Mouse (Mus musculus) forebrain, embryonic 15.5 days (tissue): ENCODE measurements around the gene Cetn4. TPM values are rescaled to one million over a fixed set of nuclear protein-coding genes. Genes with fewer than 3 reads are reported as not detected.

Experiments
- ATAC-seq: fragments of 200-750 bp; cut with Nextera tagmentation; replicated peaks from 2 replicates; pipeline ENCODE4 v1.8.0; 2017; ENCODE audit warnings: mild to moderate bottlenecking, moderate TSS enrichment, moderate library complexity
- H3K27ac ChIP-seq: fragments of 300-500 bp; sonication (generic); replicated peaks from 2 replicates; pipeline ENCODE4 v1.5.1; 2015; ENCODE audit warnings: mild to moderate bottlenecking, inconsistent platforms
- H3K27me3 ChIP-seq: fragments of 300-500 bp; sonication (generic); 2 replicates; pipeline ENCODE4 v1.6.1; 2015; ENCODE audit warnings: inconsistent platforms
- H3K36me3 ChIP-seq: fragments of 300-500 bp; sonication (generic); 2 replicates; pipeline ENCODE4 v1.6.1; 2015; ENCODE audit warnings: mild to moderate bottlenecking, inconsistent platforms
- H3K4me1 ChIP-seq: fragments of 300-500 bp; sonication (generic); 2 replicates; pipeline ENCODE4 v1.6.1; 2015; ENCODE audit warnings: inconsistent platforms
- H3K4me2 ChIP-seq: fragments of 300-500 bp; sonication (generic); replicated peaks from 2 replicates; pipeline ENCODE4 v1.6.1; 2015; ENCODE audit warnings: mild to moderate bottlenecking, inconsistent platforms
- H3K4me3 ChIP-seq: fragments of 300-500 bp; sonication (generic); 2 replicates; pipeline ENCODE4 v1.5.1; 2015; ENCODE audit warnings: mild to moderate bottlenecking, inconsistent platforms
- H3K9ac ChIP-seq: fragments of 300-500 bp; sonication (generic); replicated peaks from 2 replicates; pipeline ENCODE4 v1.6.1; 2015; ENCODE audit warnings: mild to moderate bottlenecking, inconsistent platforms
- H3K9me3 ChIP-seq: fragments of 300-500 bp; sonication (generic); 2 replicates; pipeline ENCODE4 v1.6.1; 2016; ENCODE audit warnings: inconsistent platforms
- WGBS: fragments of 180-500 bp; shearing (Covaris S2); methylation state at CpG from one replicate; pipeline ENCODE4 v1.1.7; 2015; ENCODE audit warnings: mixed read lengths; 5-methylcytosine and 5-hydroxymethylcytosine counted together
- polyA plus RNA-seq: library from polyadenylated mRNA; unstranded; fragments of >200 nt; fragmentation: Nextera tagmentation; extraction: Ambion mirVana; gene quantifications from 2 replicates; pipeline ENCODE4 v1.2.1, GENCODE M21; 2015

Cetn4 gene
- polyA plus RNA-seq, 1 experiment from 2014 or later = 2.1 TPM

GRCm38 (mm10) chr3:37329963-37330362 is 17.5 kb upstream of the Cetn4 start:
- Histone ChIP-seq H3K4me3 (no peak overlapping the region), H3K27me3 (no peaks in the 10 kb centered on the region), H3K27ac (no peak overlapping the region), H3K9me3 (no peaks in the 10 kb centered on the region), H3K4me1 (no peaks in the 10 kb centered on the region), H3K4me2 (no peak overlapping the region), H3K36me3 (no peaks in the 10 kb centered on the region), H3K9ac (no peak overlapping the region)
- ATAC-seq = no peak
- 87% methylated on average over 1 of the region's 1 CpGs for WGBS

DNA sequence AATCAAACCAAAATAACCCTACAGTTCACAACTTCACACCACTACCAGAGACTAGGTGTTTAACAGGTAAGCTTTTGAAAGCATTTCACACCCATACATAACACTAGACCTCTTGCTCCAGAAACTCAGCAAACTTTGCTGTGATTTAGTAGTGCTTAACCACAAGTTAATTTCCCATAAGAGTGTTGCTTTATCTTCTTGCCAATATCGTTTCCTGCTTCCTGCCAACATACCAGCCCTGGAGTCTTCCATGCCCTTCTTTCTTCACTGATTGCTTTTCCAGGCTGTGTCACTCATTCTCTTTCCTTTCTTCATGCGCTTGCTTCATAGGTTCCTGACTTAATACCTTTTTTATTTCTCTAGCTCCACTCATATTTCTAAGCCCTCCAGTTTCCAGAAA is 16.0 kb upstream of the Cetn4 start:
- Histone ChIP-seq H3K9me3 (no peaks in the 10 kb centered on the region), H3K4me1 (no peaks in the 10 kb centered on the region), H3K9ac (no peak overlapping the region), H3K27ac (no peak overlapping the region), H3K36me3 (no peaks in the 10 kb centered on the region), H3K27me3 (no peaks in the 10 kb centered on the region), H3K4me2 (no peak overlapping the region), H3K4me3 (no peak overlapping the region)
- ATAC-seq = no peak
- WGBS = 84% methylated on average over 2 of the region's 2 CpGs

GRCm38 (mm10) chr3:37326627-37327026 is 14.1 kb upstream of the Cetn4 start:
- Histone ChIP-seq H3K9ac (no peak overlapping the region), H3K4me3 (no peak overlapping the region), H3K27ac (no peak overlapping the region), H3K9me3 (no peaks in the 10 kb centered on the region), H3K4me2 (no peak overlapping the region), H3K27me3 (no peaks in the 10 kb centered on the region), H3K4me1 (no peaks in the 10 kb centered on the region), H3K36me3 (no peaks in the 10 kb centered on the region)
- WGBS = 88% methylated on average over 3 of the region's 3 CpGs
- ATAC-seq = no peak

- ATAC-seq = no peak
- Histone ChIP-seq H3K9ac (no peak overlapping the region), H3K27me3 (no peaks in the 10 kb centered on the region), H3K36me3 (no peaks in the 10 kb centered on the region), H3K4me1 (no peaks in the 10 kb centered on the region), H3K9me3 (no peaks in the 10 kb centered on the region), H3K4me2 (no peak overlapping the region), H3K27ac (no peak overlapping the region), H3K4me3 (no peak overlapping the region)
- 90% methylated on average over 5 of the region's 5 CpGs for WGBS
These were observed 13.0 kb upstream of the Cetn4 start for GRCm38 (mm10) chr3:37325317-37326112.

- WGBS = 48% methylated on average over 3 of the region's 3 CpGs
- no peak overlapping the region for H3K4me2 ChIP-seq
- H3K4me3 ChIP-seq = no peak overlapping the region
- no peak for ATAC-seq
- no peak overlapping the region for H3K9ac ChIP-seq
- H3K27ac ChIP-seq = no peak overlapping the region
- 0 out of 2 replicates have a peak, but pooled peaks cover 2% of the 10 kb centered on the region for H3K36me3 ChIP-seq
- no peaks in the 10 kb centered on the region for H3K9me3 ChIP-seq
- no peaks in the 10 kb centered on the region for H3K4me1 ChIP-seq
- no peaks in the 10 kb centered on the region for H3K27me3 ChIP-seq
These were observed 11.8 kb upstream of the Cetn4 start for GRCm38 (mm10) chr3:37324310-37324709.

DNA sequence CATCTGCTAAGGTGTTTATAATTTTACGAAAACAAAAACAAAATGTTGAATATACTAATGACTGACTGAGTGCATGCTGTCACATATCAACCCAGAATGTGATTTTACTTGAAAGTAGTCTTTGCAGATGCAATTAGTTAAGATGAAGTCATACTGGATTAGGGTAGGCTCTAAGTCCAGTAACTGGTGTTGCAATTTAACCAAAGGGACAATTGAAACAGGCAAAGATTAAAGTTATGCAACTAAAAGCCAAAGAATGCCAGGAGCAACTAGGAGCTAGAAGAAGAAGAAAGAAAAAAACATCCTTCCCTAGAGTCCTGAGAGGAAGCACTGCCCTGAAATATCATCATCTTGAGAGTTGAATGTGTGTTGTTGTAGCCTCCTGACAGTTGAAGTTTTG is 3.7 kb upstream of the Cetn4 start:
- no peaks in the 10 kb centered on the region for H3K27me3 ChIP-seq
- 0 out of 2 replicates have a peak, but pooled peaks cover 2% of the 10 kb centered on the region for H3K36me3 ChIP-seq
- peaks cover 9% of the 10 kb centered on the region for H3K4me1 ChIP-seq
- 100% methylated on average over 1 of the region's 1 CpGs for WGBS
- no peaks in the 10 kb centered on the region for H3K9me3 ChIP-seq
- H3K9ac ChIP-seq = no peak overlapping the region
- no peak for ATAC-seq
- no peak overlapping the region for H3K4me2 ChIP-seq
- H3K27ac ChIP-seq = no peak overlapping the region
- no peak overlapping the region for H3K4me3 ChIP-seq

GRCm38 (mm10) chr3:37313371-37313770 is 863 bp upstream of the Cetn4 start:
- H3K9me3 ChIP-seq = no peaks in the 10 kb centered on the region
- 34% methylated on average over 1 of the region's 1 CpGs for WGBS
- no peaks in the 10 kb centered on the region for H3K36me3 ChIP-seq
- peak overlapping the region; percentile 55; the same call in 1 of the 2 replicates for H3K4me2 ChIP-seq
- no peak overlapping the region for H3K9ac ChIP-seq
- H3K27ac ChIP-seq = no peak overlapping the region
- H3K4me3 ChIP-seq = peak overlapping the region; percentile 66
- H3K27me3 ChIP-seq = no peaks in the 10 kb centered on the region
- peaks cover 9% of the 10 kb centered on the region for H3K4me1 ChIP-seq
- ATAC-seq = no peak

DNA sequence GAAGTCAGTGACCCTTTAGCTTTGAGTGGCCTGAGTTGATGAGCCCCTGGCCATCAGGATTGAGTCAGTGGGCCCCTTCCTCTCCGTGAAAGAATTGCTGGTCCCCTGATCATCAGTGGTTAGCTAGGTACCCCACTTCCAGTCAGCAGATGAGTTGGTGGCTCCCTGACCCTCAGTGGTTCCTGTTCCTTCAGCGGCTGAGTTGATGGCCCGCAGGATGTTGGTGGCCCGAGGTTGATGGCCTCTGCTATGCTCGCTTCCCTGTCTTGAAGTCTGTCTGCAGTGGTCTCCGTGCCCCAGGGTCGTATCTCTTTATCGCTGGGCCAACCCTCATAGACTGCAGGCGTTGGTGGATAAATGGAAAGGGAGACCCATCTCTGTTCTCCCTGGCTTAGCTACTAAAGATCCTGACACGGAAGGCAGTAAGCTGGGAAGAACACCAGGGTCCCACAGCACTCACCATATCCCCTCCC is 575 bp downstream of the Cetn4 start:
- Histone ChIP-seq H3K27ac (no peak overlapping the region; the same call in 1 of the 2 replicates), H3K9me3 (no peaks in the 10 kb centered on the region), H3K4me2 (peak overlapping the region; percentile 55), H3K4me3 (peak overlapping the region; percentile 66), H3K27me3 (no peaks in the 10 kb centered on the region), H3K36me3 (no peaks in the 10 kb centered on the region), H3K9ac (peak overlapping the region; percentile 73), H3K4me1 (peaks cover 9% of the 10 kb centered on the region)
- no peak for ATAC-seq
- 3% methylated on average over 10 of the region's 10 CpGs for WGBS

GRCm38 (mm10) chr3:37303392-37304139 is 8.9 kb downstream of the Cetn4 start:
- Histone ChIP-seq H3K4me2 (no peak overlapping the region), H3K27me3 (no peaks in the 10 kb centered on the region), H3K4me1 (no peaks in the 10 kb centered on the region), H3K4me3 (no peak overlapping the region), H3K9me3 (no peaks in the 10 kb centered on the region), H3K27ac (no peak overlapping the region), H3K9ac (no peak overlapping the region), H3K36me3 (no peaks in the 10 kb centered on the region)
- 76% methylated on average over 8 of the region's 8 CpGs for WGBS
- no peak for ATAC-seq

DNA sequence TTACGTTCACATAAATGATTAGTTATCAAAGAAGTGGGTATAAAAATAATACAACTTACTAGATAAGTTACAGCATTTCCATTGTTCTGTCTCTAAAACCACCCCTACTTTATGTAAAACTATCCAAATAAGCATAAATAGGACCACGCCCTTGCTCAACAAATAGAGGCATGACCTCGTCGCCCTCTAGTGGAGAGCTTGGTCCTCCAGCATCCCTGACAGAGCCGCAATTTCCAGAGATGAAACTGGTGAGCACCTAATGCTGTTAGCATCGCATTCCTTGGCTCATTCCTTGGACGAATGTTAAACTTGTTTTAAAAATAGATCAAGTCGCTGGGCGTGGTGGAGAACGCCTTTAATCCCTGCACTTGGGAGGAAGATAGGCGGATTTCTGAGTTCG is 9.8 kb downstream of the Cetn4 start:
- H3K27ac ChIP-seq = no peak overlapping the region
- H3K9me3 ChIP-seq = no peaks in the 10 kb centered on the region
- ATAC-seq = no peak
- no peak overlapping the region for H3K9ac ChIP-seq
- no peak overlapping the region for H3K4me2 ChIP-seq
- H3K4me1 ChIP-seq = no peaks in the 10 kb centered on the region
- no peak overlapping the region for H3K4me3 ChIP-seq
- 41% methylated on average over 12 of the region's 12 CpGs for WGBS
- no peaks in the 10 kb centered on the region for H3K36me3 ChIP-seq
- no peaks in the 10 kb centered on the region for H3K27me3 ChIP-seq

DNA sequence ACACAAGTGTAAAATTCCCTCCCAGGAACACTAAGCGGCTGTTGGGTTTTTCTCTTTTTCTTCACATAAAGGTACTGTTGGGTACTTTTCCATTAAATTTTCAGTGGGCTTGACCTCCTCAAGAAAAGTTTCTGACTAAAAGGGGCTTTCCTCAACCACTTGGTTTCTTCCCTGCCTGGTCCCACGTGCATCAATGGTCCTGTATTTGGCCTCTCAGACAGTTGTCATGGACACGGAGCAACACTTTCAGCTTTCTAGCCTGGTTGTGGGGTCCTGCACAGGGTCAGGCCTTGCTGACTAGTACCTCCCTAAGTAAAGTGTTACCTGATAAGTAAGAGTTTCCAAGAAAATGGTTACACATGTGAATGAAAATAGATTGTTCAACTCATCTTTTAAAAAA is 13.0 kb downstream of the Cetn4 start:
- WGBS = 74% methylated on average over 3 of the region's 3 CpGs
- no peak overlapping the region for H3K4me3 ChIP-seq

GRCm38 (mm10) chr3:37292654-37293053 is 19.9 kb downstream of the Cetn4 start:
- Histone ChIP-seq H3K9me3 (no peaks in the 10 kb centered on the region), H3K4me3 (no peak overlapping the region), H3K36me3 (no peaks in the 10 kb centered on the region), H3K27me3 (no peaks in the 10 kb centered on the region), H3K27ac (no peak overlapping the region), H3K4me1 (no peaks in the 10 kb centered on the region), H3K9ac (no peak overlapping the region), H3K4me2 (no peak overlapping the region)
- ATAC-seq = no peak
- 74% methylated on average over 2 of the region's 2 CpGs for WGBS

More for the DNA sequence above, 13.0 kb downstream of the Cetn4 start:
- Histone ChIP-seq H3K27ac (no peak overlapping the region), H3K27me3 (no peaks in the 10 kb centered on the region), H3K4me2 (no peak overlapping the region), H3K4me1 (no peaks in the 10 kb centered on the region), H3K9me3 (no peaks in the 10 kb centered on the region), H3K36me3 (no peaks in the 10 kb centered on the region), H3K9ac (no peak overlapping the region)
- ATAC-seq = no peak
